Mouse (Mus musculus) bone marrow, adult 2 months (tissue): ENCODE data around the gene Ppp4r2.

Source experiments
- CTCF ChIP-seq: fragments of 200-500 bp; IDR thresholded peaks from 2 replicates; pipeline ENCODE4 v1.5.1; 2011; ENCODE audit warnings: low read length, control low read depth; ENCODE audit not compliant: control insufficient read depth, insufficient read depth
- POLR2A ChIP-seq: fragments of 200-500 bp; IDR thresholded peaks from 2 replicates; pipeline ENCODE4 v1.6.1; 2011; ENCODE audit warnings: low read depth, mild to moderate bottlenecking, control low read depth, low read length, borderline replicate concordance; ENCODE audit not compliant: control insufficient read depth

DNA sequence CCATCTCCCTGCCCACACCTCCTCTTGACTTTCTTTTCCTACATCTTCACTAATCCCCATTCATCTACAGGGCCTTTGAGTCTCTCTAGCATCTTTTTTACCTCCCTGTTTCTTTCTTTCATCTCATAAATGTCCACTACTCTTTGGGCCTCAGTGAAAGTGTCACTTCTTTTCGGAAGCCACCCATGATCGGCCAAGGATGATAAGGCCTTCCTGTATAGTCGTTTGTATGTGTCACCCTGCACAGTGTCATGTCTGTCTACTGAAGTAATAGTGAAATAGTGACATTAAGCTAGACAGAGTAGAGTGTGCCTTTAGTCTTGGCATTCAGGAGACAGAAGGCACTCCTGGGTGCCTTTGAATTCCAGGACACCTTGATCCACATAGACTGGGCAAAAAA, 21.7 kb upstream of the Ppp4r2 start:
- no peak for TF ChIP-seq CTCF
- no peak for TF ChIP-seq POLR2A
